Mouse (Mus musculus): ENCODE measurements around the gene Aup1.

Aup1 gene

GRCm38 (mm10) chr6:83069488-83070246 lies 15.3 kb downstream of the Aup1 start:
- no peak for DNase-seq (ENCODE audit: low spot score)

- DNase-seq (ENCODE audit: low spot score), result no peak
Observed at GRCm38 (mm10) chr6:83070247-83070310, 15.8 kb downstream of the Aup1 start, which contains the start of gene Tlx2. Gene Tlx2 (minus strand): TSS chr6:83070293.

GRCm38 (mm10) chr6:83070311-83071219 lies 16.2 kb downstream of the Aup1 start:
- DNase-seq (ENCODE audit: low spot score), result no peak

- DNase-seq (ENCODE audit: low spot score), result no peak
Observed at GRCm38 (mm10) chr6:83071220-83071619, 16.9 kb downstream of the Aup1 start.

GRCm38 (mm10) chr6:83074979-83075378 lies 20.7 kb downstream of the Aup1 start:
- DNase-seq (ENCODE audit: low spot score), result no peak

GRCm38 (mm10) chr6:83077630-83078323 lies 23.5 kb downstream of the Aup1 start, which contains the start of gene Pcgf1:
Gene Pcgf1 (plus strand): TSS chr6:83077869.
- DNase-seq (ENCODE audit: low spot score), result no peak

GRCm38 (mm10) chr6:83078324-83078858 lies 24.1 kb downstream of the Aup1 start:
- DNase-seq (ENCODE audit: low spot score), result peak; percentile 94

- DNase-seq (ENCODE audit: low spot score), result no peak
Observed at GRCm38 (mm10) chr6:83080210-83080609, 25.9 kb downstream of the Aup1 start.

GRCm38 (mm10) chr6:83083497-83083896 lies 29.2 kb downstream of the Aup1 start:
- DNase-seq (ENCODE audit: low spot score), result no peak

GRCm38 (mm10) chr6:83084477-83084876 lies 30.2 kb downstream of the Aup1 start:
- no peak for DNase-seq (ENCODE audit: low spot score)

GRCm38 (mm10) chr6:83086121-83087035 lies 32.1 kb downstream of the Aup1 start, which contains the start of gene Lbx2:
Gene Lbx2 (plus strand): TSS chr6:83086367.
- DNase-seq (ENCODE audit: low spot score), result no peak

- DNase-seq (ENCODE audit: low spot score), result no peak
Observed at GRCm38 (mm10) chr6:83087205-83087925, 33.0 kb downstream of the Aup1 start.

- no peak for DNase-seq (ENCODE audit: low spot score)
Observed at GRCm38 (mm10) chr6:83087926-83088260, 33.6 kb downstream of the Aup1 start.

GRCm38 (mm10) chr6:83092416-83093127 lies 38.3 kb downstream of the Aup1 start:
- no peak for DNase-seq (ENCODE audit: low spot score)

- DNase-seq (ENCODE audit: low spot score), result no peak
Observed at GRCm38 (mm10) chr6:83095968-83096367, 41.6 kb downstream of the Aup1 start.

- peak; percentile 68 for DNase-seq (ENCODE audit: low spot score)
Observed at GRCm38 (mm10) chr6:83098411-83098810, 44.1 kb downstream of the Aup1 start.

GRCm38 (mm10) chr6:83101316-83101687 lies 47.0 kb downstream of the Aup1 start, which contains the start of the genes Ccdc142 and Gm42688:
Gene Ccdc142 (plus strand): TSS chr6:83101601.
Gene Gm42688 (plus strand): TSS chr6:83101617.
- peak; percentile 87 for DNase-seq (ENCODE audit: low spot score)

- no peak for DNase-seq (ENCODE audit: low spot score)
Observed at GRCm38 (mm10) chr6:83101688-83102556, 47.6 kb downstream of the Aup1 start.

- DNase-seq (ENCODE audit: low spot score), result no peak
Observed at GRCm38 (mm10) chr6:83103130-83103650, 48.9 kb downstream of the Aup1 start.
